Mouse (Mus musculus) right cerebral cortex, postnatal 10 days (tissue): ENCODE measurements around the gene 2610318N02Rik.
A peak's percentile ranks its signal among the peaks of the same experiment; 100 is the strongest.
"Not testable (repeated sequence)": the region's sequence is repeated elsewhere in the genome, so short reads cannot be mapped to it uniquely, and the experiment has no call there.

Experiments used
- DNase-seq, 2 experiments: peaks; one replicate each; pipeline ENCODE4 v3.0.0; 2021; ENCODE audit warnings: low spot score in 2 of 2

The 2610318N02Rik gene

DNA sequence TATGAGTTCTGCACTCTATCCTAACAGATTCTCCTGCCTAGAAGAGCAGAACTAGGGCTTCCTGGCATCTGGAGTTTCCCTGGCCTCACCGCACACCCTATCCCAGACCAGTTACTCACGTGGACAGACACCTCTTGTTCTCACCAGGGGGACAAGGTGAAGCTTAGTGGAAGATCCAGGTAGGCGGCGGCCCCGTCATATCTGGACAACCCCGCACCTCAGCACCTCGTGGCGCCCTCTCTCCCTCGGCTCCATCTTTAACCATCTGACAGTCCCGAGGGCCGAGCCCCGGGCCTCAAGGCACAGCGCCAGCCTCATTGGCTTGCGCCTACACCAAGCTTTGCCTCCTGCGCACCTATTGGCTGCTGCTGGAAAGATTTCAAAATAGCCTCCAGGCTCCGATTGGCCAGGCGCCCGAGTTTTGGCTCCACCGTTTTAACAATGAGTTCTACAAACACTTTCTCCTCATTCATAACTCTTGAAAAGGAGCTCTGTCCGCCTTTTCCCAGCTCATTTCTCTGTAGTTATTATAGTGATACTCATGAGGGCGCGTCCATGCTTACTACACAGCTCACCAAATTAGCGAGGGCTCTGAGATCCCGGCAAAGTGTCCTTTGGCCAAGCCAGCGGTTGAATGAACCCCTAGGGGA, at the start of gene 2610318N02Rik:
2610318N02Rik (minus strand) TSS at position 297 of the 650 bp plus-strand sequence.
- peak; percentile 81 to 82 for DNase-seq

DNA sequence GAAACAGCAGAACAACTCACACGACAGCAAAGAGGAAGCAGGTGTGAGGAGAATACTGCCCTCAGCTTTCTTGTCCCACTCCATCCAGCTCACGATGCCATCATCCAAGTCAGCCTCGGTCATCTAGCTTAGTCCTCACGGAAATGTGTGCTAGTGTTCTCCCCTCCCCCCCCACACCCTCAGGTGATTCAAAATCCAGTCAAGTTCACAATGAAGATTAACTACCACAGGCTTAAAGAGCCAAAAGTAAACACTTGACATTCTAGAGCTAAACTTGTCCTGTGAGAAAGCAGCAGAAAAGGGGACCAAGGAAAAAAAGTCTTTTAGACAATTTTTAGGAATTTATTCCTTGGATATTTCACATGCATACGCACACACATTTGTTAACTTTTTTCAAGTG, 43.1 kb upstream of the 2610318N02Rik start:
- no peak for DNase-seq

DNA sequence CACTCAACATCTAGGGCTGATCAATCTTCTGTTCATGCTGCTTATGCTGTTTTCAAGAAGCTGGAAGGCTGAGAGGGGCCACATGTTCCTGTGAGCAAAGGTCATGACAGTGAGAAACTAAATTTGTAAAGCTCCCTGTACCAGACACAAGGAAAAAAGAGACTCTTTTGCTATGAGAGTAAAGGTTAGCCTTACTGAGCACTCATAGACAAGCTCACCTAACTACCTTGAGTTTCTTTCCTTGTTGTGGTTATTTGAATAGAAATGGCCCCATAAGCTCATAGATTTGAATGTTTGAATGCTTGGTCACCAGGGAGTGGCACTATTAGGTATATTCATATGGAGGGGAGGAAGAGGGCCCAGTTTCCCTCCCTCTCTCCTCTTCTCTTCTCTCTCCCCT, 42.2 kb upstream of the 2610318N02Rik start:
- DNase-seq = no peak

DNA sequence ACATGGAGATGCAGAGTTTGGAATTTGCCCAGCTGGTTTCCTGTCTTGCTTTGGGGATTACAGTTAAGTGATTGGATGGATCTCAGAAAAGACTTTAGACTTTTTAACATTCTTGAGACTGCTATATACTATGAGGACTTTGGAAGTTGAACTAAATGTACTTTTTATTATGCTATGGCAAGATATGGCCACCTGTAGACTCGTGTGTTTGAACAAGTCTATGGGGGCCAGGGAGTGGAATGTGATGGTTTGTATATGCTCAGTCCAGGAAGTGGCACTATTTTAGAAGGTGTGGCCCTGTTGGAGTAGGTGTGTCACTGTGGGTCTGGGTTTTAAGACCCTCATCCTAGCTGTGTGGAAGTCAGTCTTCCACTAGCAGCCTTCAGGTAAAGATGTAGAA, 40.5 kb upstream of the 2610318N02Rik start:
- DNase-seq = not testable (repeated sequence)

DNA sequence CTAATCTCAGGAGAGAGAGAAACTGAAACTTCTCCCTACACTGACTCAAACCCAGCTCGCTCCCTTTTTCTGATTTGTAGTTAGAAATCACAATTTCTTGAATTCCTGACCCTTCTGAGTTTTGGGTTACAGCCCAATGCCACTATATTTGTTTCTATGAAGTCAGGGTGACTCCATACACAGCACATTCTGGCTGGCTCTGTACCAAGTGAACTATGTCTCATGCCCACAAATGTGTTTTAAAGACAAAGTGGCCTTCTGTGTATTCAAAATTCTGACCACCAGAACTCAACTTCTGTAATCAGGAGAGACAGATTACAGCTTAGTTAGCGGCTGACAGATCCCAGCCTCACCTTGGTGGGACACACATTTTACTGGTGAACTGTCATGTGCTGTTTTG, 29.4 kb upstream of the 2610318N02Rik start:
- no peak for DNase-seq

DNA sequence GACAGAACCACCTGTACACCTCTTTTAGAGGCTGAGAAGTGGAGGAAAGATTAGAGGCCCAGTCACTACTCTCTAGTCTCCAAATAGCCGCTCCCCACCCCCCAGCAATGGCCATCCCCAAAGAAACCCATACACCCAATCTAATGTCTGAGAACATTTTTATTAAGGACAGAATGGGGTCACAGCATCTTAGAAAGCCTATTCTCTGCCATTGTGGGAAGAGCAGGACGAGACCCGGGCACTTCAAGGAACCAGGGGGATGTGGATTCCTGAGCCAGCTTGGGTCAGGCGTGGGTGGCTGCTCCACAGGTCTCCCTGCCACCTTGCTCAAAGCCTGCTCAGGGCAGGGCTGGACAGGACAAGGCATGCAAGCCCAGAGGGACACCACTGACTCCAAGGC, 26.9 kb upstream of the 2610318N02Rik start:
- no peak for DNase-seq

DNA sequence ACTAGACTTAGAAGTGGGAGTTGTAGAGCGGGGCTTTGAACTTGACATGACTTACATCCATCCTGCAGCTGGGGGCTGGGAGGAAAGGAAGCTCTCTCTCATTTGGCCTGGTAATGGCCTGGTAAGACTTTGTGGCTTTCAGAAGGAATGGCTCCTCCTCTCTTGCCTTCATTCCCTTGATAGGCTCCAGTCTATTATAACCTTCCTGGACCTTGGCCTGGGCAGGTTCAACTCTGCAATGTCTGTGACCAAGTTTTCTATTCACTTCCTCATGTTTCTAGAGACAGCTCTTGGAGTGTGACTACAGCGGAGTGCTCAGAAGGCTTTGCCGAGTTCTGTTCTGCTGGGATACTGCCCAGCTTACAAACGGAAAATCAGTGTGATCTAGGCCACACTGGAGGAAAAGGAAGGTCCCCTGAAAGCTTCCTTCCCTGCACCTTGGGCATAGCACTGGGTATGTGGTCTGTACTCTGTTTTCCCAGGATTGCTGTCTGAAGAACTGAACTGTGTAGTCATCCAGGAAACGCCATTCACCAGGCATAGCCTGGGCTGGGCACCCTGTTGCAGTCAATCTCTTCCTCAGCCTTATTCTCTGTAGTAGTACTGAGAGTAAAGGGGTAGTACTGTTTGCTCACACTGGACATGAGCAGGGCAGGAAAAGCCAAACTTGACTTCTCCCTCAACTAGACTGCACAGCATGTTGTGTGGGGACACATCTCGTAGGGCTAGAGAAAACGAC, 25.7 kb upstream of the 2610318N02Rik start:
- DNase-seq = no peak

DNA sequence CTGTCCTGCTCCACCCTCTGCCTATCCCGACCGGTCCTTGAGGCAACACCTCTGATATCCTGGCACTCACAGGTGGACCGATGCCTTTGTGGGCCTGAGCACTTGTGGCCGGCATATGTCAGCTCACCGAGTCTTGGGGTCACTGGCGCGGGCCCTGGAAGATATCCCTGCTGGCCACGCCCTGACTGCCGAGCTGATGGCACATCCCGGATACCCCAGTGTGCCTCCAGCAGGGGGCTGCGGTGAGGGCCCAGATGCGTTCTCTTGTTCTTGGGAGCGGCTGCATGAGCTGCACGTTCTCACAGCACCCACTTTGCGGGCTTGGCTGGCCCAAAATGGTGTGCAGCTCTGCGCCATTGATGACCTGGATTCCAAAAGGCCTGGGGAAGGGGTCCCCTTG, 23.1 kb upstream of the 2610318N02Rik start:
- DNase-seq = peak; percentile 52 to 58

DNA sequence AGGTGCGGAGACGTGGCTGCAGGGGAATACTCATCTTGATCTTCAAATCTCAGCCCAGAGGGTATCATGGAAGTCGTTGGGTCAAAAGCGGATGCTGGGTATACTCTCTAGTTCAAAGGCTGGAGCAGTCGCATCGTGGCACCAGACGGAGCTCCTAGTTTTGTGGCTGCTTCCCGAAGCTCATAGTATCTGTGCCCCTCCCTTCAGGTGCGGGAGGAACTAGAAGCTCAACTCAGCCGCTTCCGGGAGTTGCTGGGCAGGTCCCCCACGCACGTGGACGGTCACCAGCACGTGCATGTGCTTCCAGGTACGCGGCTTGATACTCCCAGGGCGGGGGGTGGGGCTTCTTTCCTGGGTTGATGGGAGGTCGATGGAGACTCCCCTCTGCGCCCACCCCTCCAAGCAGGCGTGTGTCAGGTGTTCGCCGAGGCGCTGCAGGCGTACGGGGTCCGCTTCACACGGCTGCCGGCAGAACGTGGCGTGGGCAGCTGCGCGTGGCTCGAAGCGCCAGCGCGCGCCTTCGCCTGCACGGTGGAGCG, 22.5 kb upstream of the 2610318N02Rik start:
- DNase-seq = peak; percentile 66 to 73

DNA sequence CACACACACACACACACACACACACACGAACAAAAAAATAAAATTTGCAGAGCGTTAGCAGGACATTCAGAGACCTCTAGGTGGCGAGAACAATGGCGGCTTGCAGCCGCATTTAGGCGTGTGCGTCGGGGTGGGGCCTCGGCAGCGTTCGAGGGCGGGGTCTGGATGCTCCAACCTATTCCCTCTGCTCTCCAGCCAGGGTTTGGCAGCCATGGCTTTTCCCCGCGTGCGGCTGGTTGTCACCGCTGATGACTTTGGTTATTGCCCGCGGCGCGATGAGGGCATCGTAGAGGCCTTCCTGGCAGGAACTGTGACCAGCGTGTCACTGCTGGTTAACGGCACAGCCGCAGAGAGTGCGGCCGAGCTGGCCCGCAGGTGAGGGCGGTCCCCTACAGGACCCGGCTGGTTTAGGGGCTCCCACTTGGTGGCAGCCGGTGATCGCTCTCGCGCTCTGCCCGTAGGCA, 21.8 kb upstream of the 2610318N02Rik start, which contains the start of gene Ccdc116:
Ccdc116 (minus strand) TSS at position 458 of the 464 bp plus-strand sequence.
- peak; percentile 89 to 90 for DNase-seq

DNA sequence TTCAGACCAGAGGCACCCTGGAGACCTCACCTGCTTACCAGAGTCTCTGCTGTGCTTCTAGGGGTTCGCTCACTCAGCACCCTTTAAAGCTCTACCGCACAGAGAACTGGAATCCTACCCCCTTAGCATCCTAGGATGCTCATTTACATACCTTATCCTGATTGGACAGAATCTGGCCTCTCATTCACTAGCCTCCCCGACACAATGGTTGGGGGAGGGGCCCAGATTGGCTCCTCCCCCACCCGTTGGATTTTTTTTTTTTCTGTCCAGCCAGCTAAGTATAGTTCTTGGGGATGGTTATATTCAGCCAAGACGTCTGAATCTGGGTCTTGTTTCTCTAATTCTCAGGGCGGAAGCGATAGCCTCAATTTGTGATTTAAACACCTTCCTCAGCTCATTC, 19.4 kb upstream of the 2610318N02Rik start, which contains the start of gene Ydjc:
Ydjc (plus strand) TSS at position 283 of the 400 bp plus-strand sequence.
- DNase-seq = no peak

DNA sequence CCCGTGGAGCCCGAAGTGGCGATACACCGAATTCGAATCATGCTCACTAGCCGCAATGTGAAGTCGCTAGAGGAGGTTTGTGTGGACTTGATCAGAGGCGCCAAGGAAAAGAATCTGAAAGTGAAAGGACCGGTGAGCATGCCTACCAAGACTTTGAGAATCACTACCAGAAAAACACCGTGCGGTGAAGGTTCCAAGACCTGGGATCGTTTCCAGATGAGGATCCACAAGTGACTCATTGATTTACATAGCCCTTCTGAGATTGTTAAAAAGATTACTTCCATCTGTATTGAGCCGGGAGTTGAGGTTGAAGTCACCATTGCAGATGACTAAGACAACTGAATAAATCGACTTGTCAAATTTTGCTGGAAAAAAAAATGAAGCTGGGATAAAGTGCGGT, 12.4 kb upstream of the 2610318N02Rik start:
- DNase-seq = no peak

DNA sequence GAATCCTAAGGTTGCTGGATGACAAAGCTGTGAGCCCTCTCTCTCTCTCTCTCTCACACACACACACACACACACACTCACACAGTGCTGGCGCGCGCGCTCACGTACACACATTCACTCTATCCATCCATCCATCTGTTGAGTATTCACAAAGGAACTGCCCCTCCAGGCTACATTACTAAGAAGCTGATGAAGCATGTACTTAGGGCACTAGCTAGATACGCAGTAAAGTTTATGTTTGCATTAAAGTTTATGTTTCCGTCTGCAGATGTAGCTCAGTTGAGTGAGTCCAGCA, 7.9 kb upstream of the 2610318N02Rik start:
- DNase-seq = no peak

DNA sequence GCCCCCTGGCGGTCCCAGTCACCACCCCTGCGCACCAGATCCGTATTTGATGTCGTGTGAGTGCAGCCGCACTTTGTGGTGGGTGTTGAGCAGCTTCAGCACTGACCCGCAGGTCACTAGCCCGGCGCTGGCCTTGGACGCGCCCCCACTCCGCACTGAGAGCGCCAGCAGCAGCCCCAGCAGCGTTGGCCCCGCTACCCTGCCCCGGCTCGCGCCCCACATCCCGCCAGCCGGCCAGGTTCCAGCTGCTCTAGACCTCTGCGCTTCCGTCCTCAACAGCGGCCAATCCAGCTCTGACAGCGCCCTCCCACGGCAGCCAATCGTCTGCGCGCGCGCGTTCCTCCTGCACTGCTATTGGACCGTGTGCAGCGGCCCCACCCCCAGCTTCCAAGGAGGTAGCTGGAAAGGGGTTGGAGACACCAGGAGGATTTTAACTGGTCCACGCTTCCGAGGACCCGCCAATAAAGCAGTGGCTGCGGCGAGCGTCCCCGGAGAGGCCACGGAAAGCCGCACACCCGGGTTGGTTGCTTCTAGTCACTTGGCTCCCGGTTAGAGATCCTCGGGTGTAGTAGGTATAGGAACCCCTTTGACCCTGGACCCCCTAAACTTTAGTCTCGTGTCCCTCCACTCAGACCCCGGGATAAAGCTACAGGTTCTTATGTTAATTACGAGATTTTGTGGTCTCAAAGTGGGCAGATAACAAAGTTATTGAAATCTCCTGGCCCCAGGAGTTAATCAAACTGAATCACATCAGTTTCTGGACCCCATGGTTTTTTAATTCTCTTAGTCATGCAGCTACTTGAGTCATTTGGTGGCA, 7.3 kb upstream of the 2610318N02Rik start, which contains the start of gene Sdf2l1:
Sdf2l1 (minus strand) TSS at position 295 of the 817 bp plus-strand sequence.
- peak; percentile 98 to 99 for DNase-seq

DNA sequence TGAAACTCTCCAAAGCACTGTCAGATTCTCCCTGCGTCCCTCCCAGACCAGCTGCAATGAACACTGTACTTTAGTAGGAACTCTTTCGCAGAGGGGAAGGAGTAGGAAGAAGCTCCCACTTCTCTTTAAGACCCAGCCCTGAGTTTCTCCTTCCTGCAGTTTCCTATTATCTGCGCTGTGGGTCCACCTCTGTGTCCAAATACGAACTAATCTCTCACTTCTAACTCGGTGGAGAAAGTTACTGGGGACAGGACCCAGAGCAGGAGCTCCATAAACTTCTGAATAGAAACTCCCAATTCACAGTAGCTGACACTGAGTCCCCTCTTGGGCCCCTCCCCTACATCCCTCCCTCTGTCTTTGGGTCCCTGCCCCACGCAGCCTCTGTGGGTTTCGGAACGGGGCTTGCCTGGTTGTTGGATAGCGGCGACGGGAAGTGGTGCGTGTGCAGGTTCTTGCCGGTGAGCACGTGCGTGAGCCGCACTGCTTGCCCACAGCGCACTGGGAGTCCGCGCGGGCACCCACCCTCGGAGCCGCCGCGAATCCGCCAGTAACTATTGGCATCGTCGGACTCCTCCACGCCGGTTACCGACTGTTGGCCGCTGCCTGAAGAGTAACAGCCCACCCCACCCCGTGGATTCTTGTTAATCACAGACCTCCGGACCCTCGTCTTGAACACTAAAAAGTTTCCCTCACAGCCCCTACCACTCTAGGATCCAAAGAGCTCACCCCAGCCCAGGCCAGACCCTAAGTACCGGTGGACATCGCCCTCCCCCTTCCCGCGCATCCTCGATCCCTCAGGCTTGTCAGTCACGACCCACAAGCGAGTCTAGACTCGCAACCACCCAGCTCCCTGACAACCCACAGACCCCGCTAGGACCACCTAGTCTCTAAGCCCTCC, 6.5 kb upstream of the 2610318N02Rik start:
- DNase-seq = peak in 1 of 2 experiments; percentile 42

DNA sequence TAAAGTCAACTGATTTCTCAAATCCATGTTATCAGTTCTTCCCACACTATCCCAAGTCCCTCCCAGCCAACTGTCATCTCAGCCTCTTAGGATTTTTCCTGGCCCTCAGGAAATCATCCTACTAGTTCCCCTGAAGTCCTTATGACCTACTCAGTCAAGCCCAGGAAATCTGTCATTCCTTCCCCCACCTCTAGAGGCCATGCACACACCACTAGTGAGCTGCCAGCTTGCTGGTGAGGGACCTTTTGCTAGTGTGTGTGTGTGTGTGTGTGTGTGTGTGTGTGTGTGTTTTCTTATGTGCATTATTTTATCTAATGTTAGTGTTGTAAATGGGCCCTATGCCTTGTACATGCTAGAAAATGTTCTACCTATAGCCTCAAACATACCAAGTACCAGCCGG, 2.3 kb upstream of the 2610318N02Rik start:
- DNase-seq = peak in 1 of 2 experiments; percentile 56

DNA sequence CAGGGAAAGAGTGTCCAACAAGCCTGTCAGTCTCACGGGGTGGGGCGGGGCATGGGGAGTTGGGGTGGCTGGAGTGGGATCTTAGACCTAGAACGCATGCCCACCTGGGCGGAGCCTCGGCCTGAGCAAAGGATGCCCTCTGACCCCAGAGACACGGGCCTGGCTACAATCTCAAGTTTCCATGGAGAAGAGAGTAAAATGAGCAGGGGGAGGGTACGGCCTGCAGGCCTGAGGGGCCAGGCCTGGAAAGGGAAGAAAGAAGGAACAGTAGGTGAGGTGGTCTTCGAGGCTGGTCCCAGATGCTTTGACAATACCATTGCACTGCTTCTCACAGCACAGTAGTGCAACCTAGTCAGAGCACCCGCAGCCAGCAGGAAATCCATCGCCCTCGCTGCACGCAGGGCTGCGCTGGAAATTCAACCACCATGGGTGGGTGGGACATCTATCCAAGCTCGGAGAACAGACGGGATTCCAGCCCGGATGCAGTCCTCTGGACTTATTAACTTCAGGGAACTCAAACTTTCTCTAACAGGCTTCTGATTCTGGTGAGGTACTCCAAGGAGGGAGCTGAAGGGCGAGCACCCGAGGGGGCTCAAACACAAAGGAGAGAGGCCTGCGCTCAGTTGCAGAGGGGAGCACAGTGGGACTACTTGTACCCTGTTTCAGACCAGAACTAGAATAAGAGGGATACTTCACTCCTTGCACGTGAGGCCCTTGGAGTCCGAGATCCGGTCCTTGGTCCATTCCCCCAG, 672 bp downstream of the 2610318N02Rik start:
- DNase-seq = no peak

DNA sequence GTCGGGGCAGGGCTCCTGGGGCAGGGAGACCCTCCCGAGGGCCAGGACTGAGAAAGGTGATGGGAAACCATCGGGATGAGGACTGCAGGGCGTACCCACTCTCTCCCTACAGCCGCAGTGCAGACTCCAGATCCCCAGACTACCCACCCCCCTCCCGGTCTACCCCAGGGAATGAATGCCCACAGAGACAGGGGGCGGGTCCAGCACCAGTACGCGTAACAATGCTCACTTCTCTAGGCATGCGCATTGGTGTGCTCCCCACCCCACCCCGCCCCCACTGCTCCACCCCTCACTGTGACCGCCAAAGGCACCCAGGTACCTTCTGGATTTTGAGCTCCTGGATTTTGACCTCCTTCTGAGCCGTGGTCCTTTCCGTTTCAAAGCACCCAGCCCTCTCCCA, 3.4 kb downstream of the 2610318N02Rik start:
- DNase-seq = no peak

DNA sequence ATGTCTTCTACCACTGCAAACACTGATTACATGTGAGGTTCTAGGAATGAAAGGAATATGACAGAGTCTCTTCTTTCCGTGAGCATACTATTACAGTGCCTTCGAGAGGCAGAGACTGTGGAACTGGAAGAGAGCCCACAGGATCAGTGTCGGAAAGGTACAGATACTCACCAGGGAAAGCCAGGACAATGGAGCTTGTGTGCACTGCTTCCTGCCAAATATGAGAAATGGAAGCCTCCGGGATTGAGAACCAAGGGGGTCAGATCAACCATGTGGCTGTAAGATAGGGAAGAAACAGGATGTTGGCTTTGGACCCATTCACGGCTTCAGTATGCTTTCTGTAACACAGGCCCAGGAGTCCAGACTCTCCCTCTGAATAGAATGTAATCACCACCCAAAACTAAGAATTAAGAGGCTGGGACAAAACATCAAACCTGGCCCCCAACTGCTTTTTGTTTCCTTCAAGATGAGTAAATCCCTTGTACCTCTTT, 7.6 kb downstream of the 2610318N02Rik start:
- no peak for DNase-seq
